Mouse (Mus musculus) ES-Bruce4 (cell line): Measurements from ENCODE around the gene Ifna15. TPM values are rescaled to one million over a fixed set of nuclear protein-coding genes. Genes with fewer than 3 reads are reported as not detected.

Experiments used
- H3K27ac ChIP-seq: 2 replicates; pipeline ENCODE4 v1.5.1; 2012; ENCODE audit warnings: low read length, inconsistent platforms; ENCODE audit not compliant: insufficient read depth
- H3K27me3 ChIP-seq: 2 replicates; pipeline ENCODE4 v1.6.1; 2012; ENCODE audit warnings: mild to moderate bottlenecking, low read length, inconsistent platforms; ENCODE audit not compliant: control insufficient read depth, poor library complexity, insufficient read depth, severe bottlenecking
- H3K36me3 ChIP-seq: 2 replicates; pipeline ENCODE4 v1.6.1; 2012; ENCODE audit warnings: inconsistent platforms, mild to moderate bottlenecking, low read length, moderate library complexity; ENCODE audit not compliant: control insufficient read depth, poor library complexity, insufficient read depth, severe bottlenecking
- H3K4me1 ChIP-seq: one replicate; pipeline ENCODE4 v1.8.1; 2011; ENCODE audit warnings: low read length; ENCODE audit not compliant: control insufficient read depth, insufficient read depth
- H3K4me3 ChIP-seq: 2 replicates; pipeline ENCODE4 v1.5.1; 2011; ENCODE audit warnings: low read depth, mild to moderate bottlenecking, low read length
- H3K9ac ChIP-seq: 2 replicates; pipeline ENCODE4 v1.6.1; 2012; ENCODE audit warnings: low read depth, mild to moderate bottlenecking, inconsistent platforms; ENCODE audit not compliant: poor library complexity, severe bottlenecking
- H3K9me3 ChIP-seq: replicated peaks from 2 replicates; pipeline ENCODE4 v1.6.1; 2012; ENCODE audit warnings: mild to moderate bottlenecking, low read length, inconsistent platforms; ENCODE audit not compliant: control insufficient read depth, poor library complexity, insufficient read depth, severe bottlenecking
- CTCF ChIP-seq: IDR thresholded peaks from one replicate; pipeline ENCODE4 v1.8.1; 2011; ENCODE audit warnings: low read depth, low read length
- EP300 ChIP-seq: IDR thresholded peaks from 2 replicates; pipeline ENCODE4 v1.6.1; 2011; ENCODE audit warnings: low read depth, low read length; ENCODE audit not compliant: insufficient read depth
- POLR2A ChIP-seq: IDR thresholded peaks from one replicate; pipeline ENCODE4 v1.8.1; 2011; ENCODE audit warnings: low read length; ENCODE audit not compliant: insufficient read depth
- polyA plus RNA-seq: library from polyadenylated mRNA; stranded (reverse); fragments of >200 nt; gene quantifications from 2 replicates; pipeline ENCODE4 v1.2.4, GENCODE M21; 2011; ENCODE audit warnings: low read depth; ENCODE audit not compliant: missing spikeins, insufficient read depth, insufficient read length

Ifna15 gene
- polyA plus RNA-seq, 1 experiment = not detected

- H3K9me3 ChIP-seq = no peaks in the 10 kb centered on the region
- no peak within 1 kb of the TSS for H3K9ac ChIP-seq
- no peak within 1 kb of the TSS for H3K27ac ChIP-seq
- no peak for TF ChIP-seq CTCF
- no peak for TF ChIP-seq EP300
- no peak for TF ChIP-seq POLR2A
- no peak within 1 kb of the TSS for H3K4me3 ChIP-seq
- H3K4me1 ChIP-seq = no peaks in the 10 kb centered on the region
- H3K27me3 ChIP-seq = no peaks in the 10 kb centered on the region
- H3K36me3 ChIP-seq = no peaks in the 10 kb centered on the region
These were observed 35.4 kb downstream of the Ifna15 start, which contains the start of gene Ifnb1 for GRCm38 (mm10) chr4:88522674-88523073. Gene Ifnb1, minus strand, starts transcription at chr4:88522774.

- TF ChIP-seq POLR2A (no peak), CTCF (no peak), EP300 (no peak)
- H3K27ac ChIP-seq = no peak overlapping the region
- H3K9me3 ChIP-seq = 0 out of 2 replicates have a peak, but pooled peaks cover 4% of the 10 kb centered on the region
- no peak overlapping the region for H3K9ac ChIP-seq
- no peak overlapping the region for H3K4me3 ChIP-seq
- H3K27me3 ChIP-seq = no peaks in the 10 kb centered on the region
- no peaks in the 10 kb centered on the region for H3K36me3 ChIP-seq
- no peaks in the 10 kb centered on the region for H3K4me1 ChIP-seq
These were observed 40.1 kb downstream of the Ifna15 start for GRCm38 (mm10) chr4:88517957-88518356.

GRCm38 (mm10) chr4:88515711-88516211 is 42.3 kb downstream of the Ifna15 start:
- no peaks in the 10 kb centered on the region for H3K36me3 ChIP-seq
- H3K9me3 ChIP-seq = 0 out of 2 replicates have a peak, but pooled peaks cover 4% of the 10 kb centered on the region
- H3K27me3 ChIP-seq = no peaks in the 10 kb centered on the region
- no peak overlapping the region for H3K4me3 ChIP-seq
- TF ChIP-seq CTCF (no peak), EP300 (no peak), POLR2A (no peak)
- H3K9ac ChIP-seq = no peak overlapping the region
- H3K4me1 ChIP-seq = no peaks in the 10 kb centered on the region
- no peak overlapping the region for H3K27ac ChIP-seq

GRCm38 (mm10) chr4:88515250-88515649 is 42.8 kb downstream of the Ifna15 start:
- Histone ChIP-seq H3K9me3 (0 out of 2 replicates have a peak, but pooled peaks cover 4% of the 10 kb centered on the region), H3K9ac (no peak overlapping the region), H3K4me1 (no peaks in the 10 kb centered on the region), H3K36me3 (no peaks in the 10 kb centered on the region), H3K27ac (no peak overlapping the region), H3K4me3 (no peak overlapping the region), H3K27me3 (no peaks in the 10 kb centered on the region)
- TF ChIP-seq POLR2A (no peak), EP300 (no peak), CTCF (no peak)

GRCm38 (mm10) chr4:88514403-88514802 is 43.6 kb downstream of the Ifna15 start:
- no peak overlapping the region for H3K9ac ChIP-seq
- 0 out of 2 replicates have a peak, but pooled peaks cover 4% of the 10 kb centered on the region for H3K9me3 ChIP-seq
- no peaks in the 10 kb centered on the region for H3K4me1 ChIP-seq
- no peak for TF ChIP-seq POLR2A
- peak; percentile 64 for TF ChIP-seq CTCF
- no peak overlapping the region for H3K4me3 ChIP-seq
- no peaks in the 10 kb centered on the region for H3K27me3 ChIP-seq
- no peak overlapping the region for H3K27ac ChIP-seq
- no peaks in the 10 kb centered on the region for H3K36me3 ChIP-seq

GRCm38 (mm10) chr4:88513743-88514142 is 44.3 kb downstream of the Ifna15 start:
- no peak for TF ChIP-seq EP300
- TF ChIP-seq CTCF = no peak
- no peak for TF ChIP-seq POLR2A
- H3K27ac ChIP-seq = no peak overlapping the region
- no peaks in the 10 kb centered on the region for H3K36me3 ChIP-seq
- H3K9ac ChIP-seq = no peak overlapping the region
- 0 out of 2 replicates have a peak, but pooled peaks cover 4% of the 10 kb centered on the region for H3K9me3 ChIP-seq
- no peak overlapping the region for H3K4me3 ChIP-seq
- no peaks in the 10 kb centered on the region for H3K27me3 ChIP-seq
- H3K4me1 ChIP-seq = no peaks in the 10 kb centered on the region

Other genes starting within 250 kb of the Ifna15 start
- gene Hacd4, start 119.3 kb downstream of the Ifna15 start, polyA plus RNA-seq = 2.3 and 3.0 TPM in 2 replicates
- not detected in 2 replicates for gene Ifnb1, start 35.5 kb downstream of the Ifna15 start, polyA plus RNA-seq
- gene Ifna14, start 13.6 kb upstream of the Ifna15 start, polyA plus RNA-seq = not detected in 2 replicates
- not detected in 2 replicates for gene Ifna9, start 34.1 kb upstream of the Ifna15 start, polyA plus RNA-seq
- not detected in 2 replicates for gene Ifna12, start 45.1 kb upstream of the Ifna15 start, polyA plus RNA-seq
- not detected in 2 replicates for gene C87499, start 76.2 kb upstream of the Ifna15 start, polyA plus RNA-seq
- gene Ifna13, start 86.2 kb upstream of the Ifna15 start, polyA plus RNA-seq = not detected in 2 replicates
- not detected in 2 replicates for gene Ifna16, start 118.7 kb upstream of the Ifna15 start, polyA plus RNA-seq
- not detected in 2 replicates for gene Ifna2, start 125.7 kb upstream of the Ifna15 start, polyA plus RNA-seq
- not detected in 2 replicates for gene Ifnab, start 133.1 kb upstream of the Ifna15 start, polyA plus RNA-seq
- not detected in 2 replicates for gene Gm26566, start 163.6 kb upstream of the Ifna15 start, polyA plus RNA-seq
- gene Klhl9, start 164.2 kb upstream of the Ifna15 start, polyA plus RNA-seq = 79.5 and 83.1 TPM in 2 replicates
- not detected in 2 replicates for gene Gm13271, start 196.6 kb upstream of the Ifna15 start, polyA plus RNA-seq
- not detected in 2 replicates for gene Gm13283, start 201.9 kb upstream of the Ifna15 start, polyA plus RNA-seq
- not detected in 2 replicates for gene Gm13290, start 215.6 kb upstream of the Ifna15 start, polyA plus RNA-seq
- gene Gm13289, start 218.7 kb upstream of the Ifna15 start, polyA plus RNA-seq = not detected in 2 replicates
- gene Gm13272, start 221.6 kb upstream of the Ifna15 start, polyA plus RNA-seq = not detected in 2 replicates
- gene Ifnz, start 223.9 kb upstream of the Ifna15 start, polyA plus RNA-seq = not detected in 2 replicates
- not detected in 2 replicates for gene Gm13276, start 227.5 kb upstream of the Ifna15 start, polyA plus RNA-seq
- gene Gm13277, start 230.4 kb upstream of the Ifna15 start, polyA plus RNA-seq = not detected in 2 replicates
- gene Gm13278, start 233.3 kb upstream of the Ifna15 start, polyA plus RNA-seq = not detected in 2 replicates
- not detected in 2 replicates for gene Gm13275, start 236.2 kb upstream of the Ifna15 start, polyA plus RNA-seq
- not detected in 2 replicates for gene Gm13279, start 239.2 kb upstream of the Ifna15 start, polyA plus RNA-seq
- gene Gm13285, start 241.4 kb upstream of the Ifna15 start, polyA plus RNA-seq = not detected in 2 replicates
- gene Gm13287, start 245.0 kb upstream of the Ifna15 start, polyA plus RNA-seq = not detected in 2 replicates
- not detected in 2 replicates for gene Gm13288, start 247.3 kb upstream of the Ifna15 start, polyA plus RNA-seq